Comparison of ENCODE assay signal across 10 mouse cellular contexts in genomic region chr17:24203068-24203467, GRCm38 (mm10). TPM values are rescaled to one million over a fixed set of nuclear protein-coding genes. Genes with fewer than 3 reads are reported as not detected.
A peak's percentile ranks its signal among the peaks of the same experiment; 100 is the strongest.
DNase-seq lines count a peak whose midpoint lies in the region; ATAC-seq lines count a peak whose summit lies in the region.
"Had no signal": no experiment of that assay in that cellular context is flagged by ENCODE, and none has a peak within 500 bp of the region (broad histone marks: within the 10 kb centered on the region; RNA-seq: fewer than 3 reads in every experiment).

No protein-coding gene starts in this region.

- H3K9ac ChIP-seq in hindbrain, embryonic 11.5 days (ENCODE audit: low read depth, low read length), result no peak overlapping the region
- H3K9ac ChIP-seq in liver, embryonic 16.5 days (ENCODE audit: low read depth, low read length), result peak overlapping the region; percentile 50
- H3K9ac ChIP-seq: limb, embryonic 15.5 days had no signal

- H3K27me3 ChIP-seq in hindbrain, embryonic 11.5 days (ENCODE audit: control insufficient read depth, insufficient read depth, low read length), result peaks cover 16% of the 10 kb centered on the region
- peaks cover 2% of the 10 kb centered on the region; the same call in 1 of the 2 replicates for H3K27me3 ChIP-seq in liver, embryonic 16.5 days (ENCODE audit: control insufficient read depth, insufficient read depth, low read depth, low read length)
- H3K27me3 ChIP-seq: limb, embryonic 15.5 days had no signal

- no peaks in the 10 kb centered on the region for H3K36me3 ChIP-seq in hindbrain, embryonic 11.5 days (ENCODE audit: control insufficient read depth, insufficient read depth, low read length)
- H3K36me3 ChIP-seq in liver, embryonic 16.5 days (ENCODE audit: control insufficient read depth, insufficient read depth), result no peaks in the 10 kb centered on the region
- H3K36me3 ChIP-seq: limb, embryonic 15.5 days had no signal

- H3K9me3 ChIP-seq in hindbrain, embryonic 11.5 days (ENCODE audit: control insufficient read depth, low read length), result no peaks in the 10 kb centered on the region
- H3K9me3 ChIP-seq in liver, embryonic 16.5 days (replicated peaks; ENCODE audit: control insufficient read depth, low read length), result no peaks in the 10 kb centered on the region
- H3K9me3 ChIP-seq: limb, embryonic 15.5 days had no signal

- DNase-seq in spleen, postnatal 4 days (ENCODE audit: low spot score in 2 of 2), result peak; percentile 68 to 73
- DNase-seq in spleen, adult 12 weeks (ENCODE audit: low spot score), result no peak
- DNase-seq in hindbrain, embryonic 11.5 days (ENCODE audit: low spot score), result no peak
- no peak for DNase-seq in ovary, postnatal 14 days (ENCODE audit: low spot score)
- no peak for DNase-seq in left cerebral cortex, adult 9 months (ENCODE audit: low spot score in 2 of 2)
- DNase-seq in spleen, adult 18-20 months, result no peak
- DNase-seq in gastrocnemius, adult 18-20 months (ENCODE audit: low spot score), result no peak
- DNase-seq: cerebellum, adult 11-12 months had no signal

- 53% methylated on average over 4 of the region's 4 CpGs for WGBS in hindbrain, embryonic 11.5 days
- WGBS in liver, embryonic 16.5 days (ENCODE audit: insufficient replicate concordance), result 20% methylated on average over 4 of the region's 4 CpGs

- H3K4me2 ChIP-seq in hindbrain, embryonic 11.5 days (replicated peaks; ENCODE audit: low read depth, low read length), result no peak overlapping the region
- H3K4me2 ChIP-seq in liver, embryonic 16.5 days (ENCODE audit: low read depth, low read length), result peak overlapping the region; percentile 100
- H3K4me2 ChIP-seq: limb, embryonic 15.5 days had no signal

- no peak for ATAC-seq in hindbrain, embryonic 11.5 days (ENCODE audit: low FRiP score)
- ATAC-seq in liver, embryonic 16.5 days (ENCODE audit: low read depth), result peak; percentile 67

- 0 out of 2 replicates have a peak overlapping the region, but pooled peaks have one; percentile 4 for H3K27ac ChIP-seq in hindbrain, embryonic 11.5 days (ENCODE audit: low read depth, low read length)
- peak overlapping the region; percentile 93 for H3K27ac ChIP-seq in liver, embryonic 16.5 days (ENCODE audit: low read length)
- H3K27ac ChIP-seq: limb, embryonic 15.5 days had no signal

- peaks cover 13% of the 10 kb centered on the region for H3K4me1 ChIP-seq in hindbrain, embryonic 11.5 days (replicated peaks; ENCODE audit: control insufficient read depth, insufficient read depth, low read length)
- peaks cover 94% of the 10 kb centered on the region for H3K4me1 ChIP-seq in liver, embryonic 16.5 days (ENCODE audit: control insufficient read depth, low read depth, low read length)

- no peak overlapping the region for H3K4me3 ChIP-seq in hindbrain, embryonic 11.5 days (ENCODE audit: low read depth, low read length)
- H3K4me3 ChIP-seq in liver, embryonic 16.5 days (ENCODE audit: low read depth, low read length), result peak overlapping the region; percentile 33
- H3K4me3 ChIP-seq: limb, embryonic 15.5 days had no signal

RNA-seq across cellular contexts. Expression of gene Tbc1d24, which starts 2.3 kb away (rescaled TPM):
- polyA plus RNA-seq in hindbrain, embryonic 11.5 days (2014; fragmentation: Nextera tagmentation; extraction: Ambion mirVana), result 6.2 and 6.3 TPM in 2 replicates
- 7.0 and 7.4 TPM in 2 replicates for polyA plus RNA-seq in liver, embryonic 16.5 days (2015; fragmentation: Nextera tagmentation; extraction: Ambion mirVana)
- total RNA-seq in gastrocnemius, adult 18-20 months (2021), result 1 to 10 TPM; 4.2 to 5.5 TPM

RNA-seq across cellular contexts. Expression of gene Ntn3, which starts 6.3 kb away (rescaled TPM):
- 4.4 and 5.0 TPM in 2 replicates for polyA plus RNA-seq in hindbrain, embryonic 11.5 days (2014; fragmentation: Nextera tagmentation; extraction: Ambion mirVana)
- 0.65 and 0.78 TPM in 2 replicates for polyA plus RNA-seq in liver, embryonic 16.5 days (2015; fragmentation: Nextera tagmentation; extraction: Ambion mirVana)
- total RNA-seq in gastrocnemius, adult 18-20 months (2021), result under 1 TPM; 0.21 to 0.31 TPM

RNA-seq across cellular contexts. Expression of gene Tedc2, which starts 17.6 kb away (rescaled TPM):
- polyA plus RNA-seq in hindbrain, embryonic 11.5 days (2014; fragmentation: Nextera tagmentation; extraction: Ambion mirVana), result 16.2 and 17.8 TPM in 2 replicates
- 7.1 and 7.4 TPM in 2 replicates for polyA plus RNA-seq in liver, embryonic 16.5 days (2015; fragmentation: Nextera tagmentation; extraction: Ambion mirVana)
- total RNA-seq in gastrocnemius, adult 18-20 months (2021), result 1 to 10 TPM; 1.2 to 1.5 TPM

RNA-seq across cellular contexts. Expression of gene Atp6v0c, which starts 33.6 kb away (rescaled TPM):
- 499 and 514 TPM in 2 replicates for polyA plus RNA-seq in hindbrain, embryonic 11.5 days (2014; fragmentation: Nextera tagmentation; extraction: Ambion mirVana)
- polyA plus RNA-seq in liver, embryonic 16.5 days (2015; fragmentation: Nextera tagmentation; extraction: Ambion mirVana), result 352 and 382 TPM in 2 replicates
- total RNA-seq in gastrocnemius, adult 18-20 months (2021), result 100 to 1,000 TPM; 151 to 164 TPM

RNA-seq across cellular contexts. Expression of gene Amdhd2, which starts 39.5 kb away (rescaled TPM):
- polyA plus RNA-seq in hindbrain, embryonic 11.5 days (2014; fragmentation: Nextera tagmentation; extraction: Ambion mirVana), result 31.1 and 33.1 TPM in 2 replicates
- 20.7 and 25.0 TPM in 2 replicates for polyA plus RNA-seq in liver, embryonic 16.5 days (2015; fragmentation: Nextera tagmentation; extraction: Ambion mirVana)
- 1 to 10 TPM; 9.1 to 9.2 TPM for total RNA-seq in gastrocnemius, adult 18-20 months (2021)

Comparison
In these comparisons a context has a peak if more than half of its experiments do, and no peak if none do; other contexts are left out.
1. DNase-seq: peak in spleen, postnatal 4 days (2 of 2); none in spleen, adult 12 weeks (single experiment), hindbrain, embryonic 11.5 days (single experiment), ovary, postnatal 14 days (single experiment), left cerebral cortex, adult 9 months (0 of 2), spleen, adult 18-20 months (0 of 2) and gastrocnemius, adult 18-20 months (single experiment).